Mouse (Mus musculus) G1E (cell line): ENCODE results near the gene Sgms1. TPM values are rescaled to one million over a fixed set of nuclear protein-coding genes. Genes with fewer than 3 reads are reported as not detected.
A peak's percentile ranks its signal among the peaks of the same experiment; 100 is the strongest.

Experiments used
- ATAC-seq: 2 replicates; pipeline ENCODE4 v1.8.0; 2016; ENCODE audit warnings: mild to moderate bottlenecking; ENCODE audit not compliant: insufficient number of reproducible peaks, poor library complexity, low FRiP score, severe bottlenecking; ENCODE audit errors: extremely low read depth
- DNase-seq: peaks from one replicate; pipeline ENCODE4 v3.0.0; 2012; ENCODE audit warnings: low spot score
- H3K27me3 ChIP-seq: 2 replicates; pipeline ENCODE4 v1.6.1; 2012; ENCODE audit warnings: mild to moderate bottlenecking, low read length, inconsistent platforms; ENCODE audit not compliant: insufficient read depth
- H3K36me3 ChIP-seq: replicated peaks from 2 replicates; pipeline ENCODE3; 2012; ENCODE audit warnings: mild to moderate bottlenecking, inconsistent platforms
- H3K4me1 ChIP-seq: 2 replicates; pipeline ENCODE4 v1.6.1; 2012; ENCODE audit warnings: low read depth, low read length, inconsistent platforms, mixed read lengths; ENCODE audit not compliant: insufficient read depth
- H3K4me3 ChIP-seq: 2 replicates; pipeline ENCODE4 v1.5.1; 2012; ENCODE audit warnings: low read depth, mild to moderate bottlenecking, inconsistent platforms, low read length, moderate library complexity, mixed read lengths
- H3K9me3 ChIP-seq: replicated peaks from 2 replicates; pipeline ENCODE4 v1.6.1; 2012; ENCODE audit warnings: inconsistent platforms
- CTCF ChIP-seq: IDR thresholded peaks from 2 replicates; pipeline ENCODE4 v1.5.1; 2012; ENCODE audit warnings: low read depth, low read length, inconsistent platforms, mixed read lengths
- GATA1 ChIP-seq: IDR thresholded peaks from 2 replicates; pipeline ENCODE4 v1.6.1; 2012; ENCODE audit warnings: borderline replicate concordance, low read length, inconsistent platforms, mixed read lengths
- GATA2 ChIP-seq: IDR thresholded peaks from 2 replicates; pipeline ENCODE4 v1.6.1; 2012; ENCODE audit warnings: low read depth, low read length, inconsistent platforms, borderline replicate concordance
- POLR2AphosphoS5 ChIP-seq: IDR thresholded peaks from 2 replicates; pipeline ENCODE4 v1.6.1; 2012; ENCODE audit warnings: low read depth, low read length, inconsistent platforms; ENCODE audit not compliant: insufficient replicate concordance
- TAL1 ChIP-seq: conservative IDR thresholded peaks from 2 replicates; pipeline ENCODE4 v1.6.1; 2012; ENCODE audit warnings: low read depth, low read length, inconsistent platforms, mixed read lengths
- polyA plus RNA-seq: library from polyadenylated mRNA; stranded (reverse); fragments of >175 nt; gene quantifications from 2 replicates; pipeline ENCODE4 v1.2.3, GENCODE M21; 2012
- total RNA-seq, 2 experiments: library from RNA; stranded (forward) in 1 of 2; stranded (reverse) in 1 of 2; fragments of 200-1000 nt in 1 of 2; fragments of >200 nt in 1 of 2; fragmentation: Nextera tagmentation in 1 of 2; gene quantifications; 2 replicates each; pipeline ENCODE4 v1.2.3; 2014 to 2017

Sgms1 gene
- total and polyA plus RNA-seq, 3 experiments = 14.5 to 91.0 (median 61.2) TPM

DNA sequence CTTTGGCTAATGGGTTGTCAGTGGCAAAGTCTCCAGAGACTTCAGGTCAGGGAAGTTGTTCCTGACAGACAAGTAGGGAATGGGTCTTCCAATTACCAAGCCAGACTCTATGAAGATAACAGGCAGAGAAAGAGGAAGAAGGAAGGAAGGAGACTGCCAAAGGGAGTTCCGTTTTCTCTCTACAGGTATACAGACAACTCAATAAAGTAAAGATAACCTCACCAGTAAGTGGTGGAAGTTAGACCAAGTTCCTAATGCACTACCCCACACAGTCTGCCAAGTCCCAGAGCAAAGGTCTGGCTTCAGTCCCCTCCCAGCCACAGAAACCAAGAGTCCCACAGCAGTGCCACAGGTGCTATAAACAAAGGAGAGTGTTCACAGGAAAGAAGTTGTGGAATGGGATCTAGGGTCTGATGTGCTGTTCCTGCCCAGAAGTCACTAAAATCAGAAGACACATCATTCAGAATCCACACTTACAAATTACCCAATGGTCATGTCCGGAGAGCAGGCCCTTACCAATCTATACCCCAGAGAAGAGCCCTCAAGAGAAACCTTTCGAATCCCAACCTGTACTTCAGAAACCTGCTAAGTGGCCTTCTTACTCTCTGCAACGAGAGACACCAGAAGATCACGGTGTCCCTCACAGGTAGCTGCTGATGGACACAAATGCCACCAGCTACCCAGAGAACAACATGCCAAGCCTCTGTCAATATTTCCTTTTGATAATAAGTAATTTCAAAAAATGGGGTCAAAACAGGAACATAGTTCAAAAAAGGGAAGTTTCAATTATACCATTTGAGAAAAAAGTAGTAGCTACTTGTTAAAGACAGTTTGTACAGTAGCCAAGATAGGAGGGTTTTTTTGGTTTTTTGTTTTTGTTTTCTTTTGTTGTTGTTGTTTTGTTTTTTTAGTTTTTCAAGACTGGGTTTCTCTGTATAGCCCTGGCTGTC is 140.1 kb downstream of the Sgms1 start:
- H3K4me1 ChIP-seq = peaks cover 69% of the 10 kb centered on the region
- no peaks in the 10 kb centered on the region for H3K27me3 ChIP-seq
- TF ChIP-seq TAL1 (no peak), CTCF (no peak), POLR2AphosphoS5 (no peak), GATA2 (no peak), GATA1 (no peak)
- ATAC-seq (no peak), DNase-seq (no peak)
- H3K36me3 ChIP-seq = peaks cover 20% of the 10 kb centered on the region
- H3K4me3 ChIP-seq = no peak overlapping the region
- H3K9me3 ChIP-seq = no peaks in the 10 kb centered on the region

DNA sequence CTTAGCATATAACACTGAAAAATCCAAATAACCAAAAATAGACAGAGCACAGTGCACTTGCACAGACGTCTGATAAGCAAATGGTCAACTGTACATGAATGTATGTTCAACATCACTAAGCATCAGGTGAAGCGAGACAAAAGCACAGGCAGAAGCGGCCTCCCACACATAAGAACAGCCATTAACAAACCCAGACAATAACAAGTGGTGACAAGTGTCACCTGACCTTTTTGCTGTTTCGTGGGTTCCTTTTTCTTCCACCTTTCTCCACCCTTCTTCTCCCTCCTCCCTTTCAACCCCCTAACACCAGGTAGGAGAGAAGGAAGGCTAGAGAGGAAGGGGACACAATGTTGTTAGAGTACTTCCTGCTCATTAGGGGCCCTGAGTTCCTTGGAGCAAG is 144.6 kb downstream of the Sgms1 start:
- Histone ChIP-seq H3K4me1 (peaks cover 69% of the 10 kb centered on the region), H3K9me3 (no peaks in the 10 kb centered on the region), H3K4me3 (no peak overlapping the region), H3K36me3 (peaks cover 33% of the 10 kb centered on the region), H3K27me3 (no peaks in the 10 kb centered on the region)
- ATAC-seq = no peak
- no peak for DNase-seq
- TF ChIP-seq GATA2 = no peak
- TF ChIP-seq GATA1 = no peak
- TF ChIP-seq TAL1 = no peak
- no peak for TF ChIP-seq POLR2AphosphoS5
- no peak for TF ChIP-seq CTCF

DNA sequence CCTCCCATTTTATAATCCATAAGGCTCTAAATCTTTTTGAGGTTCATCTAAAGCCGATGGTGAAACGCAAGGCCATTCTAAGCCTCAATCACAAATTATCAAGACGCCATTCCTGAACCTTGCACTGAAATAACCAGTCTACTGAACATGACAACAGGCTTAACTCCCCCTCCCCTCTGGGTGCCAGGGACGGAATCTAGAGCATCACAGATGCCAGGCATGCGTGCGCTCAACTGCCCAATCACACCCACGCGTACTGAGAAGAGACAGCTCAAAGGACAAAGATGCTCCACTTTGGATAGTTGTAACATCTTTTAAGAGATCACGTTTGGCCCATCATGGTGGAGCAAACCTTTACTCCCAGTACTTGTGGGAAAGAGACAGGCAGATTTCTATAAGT is 146.3 kb downstream of the Sgms1 start:
- TF ChIP-seq TAL1 (no peak), GATA1 (no peak), CTCF (no peak), POLR2AphosphoS5 (no peak), GATA2 (no peak)
- Histone ChIP-seq H3K4me1 (peaks cover 74% of the 10 kb centered on the region), H3K9me3 (no peaks in the 10 kb centered on the region), H3K27me3 (no peaks in the 10 kb centered on the region), H3K4me3 (no peak overlapping the region), H3K36me3 (peaks cover 33% of the 10 kb centered on the region)
- DNase-seq = no peak
- ATAC-seq = no peak

DNA sequence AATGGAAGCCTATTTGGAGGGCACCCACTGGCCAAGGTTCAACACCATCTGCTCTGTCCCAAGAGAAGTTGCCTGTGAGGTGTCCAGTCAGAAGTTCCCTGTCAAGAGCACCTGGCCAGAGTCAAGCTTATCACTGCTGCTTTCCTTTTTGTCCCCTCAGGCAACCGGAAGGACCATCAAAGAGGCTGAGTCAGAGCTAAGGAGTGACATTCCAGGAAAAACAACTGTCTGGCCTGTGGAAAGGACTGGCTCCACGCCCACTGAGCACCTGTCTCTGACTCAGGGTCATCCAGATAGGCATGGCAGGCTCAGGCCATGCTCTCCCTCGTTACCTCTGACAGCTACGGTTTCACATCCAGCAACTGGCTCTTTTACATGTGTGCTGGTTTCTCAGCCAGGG is 147.4 kb downstream of the Sgms1 start:
- DNase-seq = no peak
- ATAC-seq = no peak
- Histone ChIP-seq H3K4me1 (peaks cover 82% of the 10 kb centered on the region), H3K27me3 (no peaks in the 10 kb centered on the region), H3K36me3 (peaks cover 30% of the 10 kb centered on the region), H3K9me3 (no peaks in the 10 kb centered on the region), H3K4me3 (no peak overlapping the region; the same call in 1 of the 2 replicates)
- TF ChIP-seq POLR2AphosphoS5 = no peak
- TF ChIP-seq GATA1 = no peak
- TF ChIP-seq CTCF = no peak
- TF ChIP-seq TAL1 = no peak
- TF ChIP-seq GATA2 = no peak

DNA sequence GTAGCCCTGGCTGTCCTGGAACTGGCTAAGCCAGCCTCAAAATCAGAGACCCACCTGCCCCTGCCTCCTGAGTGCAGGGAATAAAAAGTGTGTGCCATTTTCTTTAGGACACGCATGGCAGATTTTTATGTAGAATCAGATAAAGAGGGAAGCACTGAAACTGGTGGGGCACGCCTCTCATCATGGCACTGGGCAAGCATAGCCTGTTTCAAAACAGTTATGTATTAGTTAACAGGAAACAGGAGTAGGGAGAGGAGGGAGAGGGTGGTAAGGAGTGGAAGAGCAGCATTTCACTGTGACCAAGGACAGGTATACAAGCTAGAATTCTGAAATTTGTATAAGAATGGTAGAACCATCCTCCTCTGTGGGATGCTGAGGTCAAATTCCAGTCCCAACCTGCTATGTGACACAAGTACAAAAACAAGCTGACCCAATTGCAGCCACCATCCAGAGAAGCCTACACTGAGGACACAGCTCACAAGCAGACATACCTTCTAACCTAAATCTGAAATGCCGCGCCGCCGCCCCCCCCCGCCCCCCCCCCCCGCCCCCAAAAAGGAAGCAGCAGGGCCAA is 149.0 kb downstream of the Sgms1 start:
- H3K4me3 ChIP-seq = no peak overlapping the region
- ATAC-seq = no peak

DNA sequence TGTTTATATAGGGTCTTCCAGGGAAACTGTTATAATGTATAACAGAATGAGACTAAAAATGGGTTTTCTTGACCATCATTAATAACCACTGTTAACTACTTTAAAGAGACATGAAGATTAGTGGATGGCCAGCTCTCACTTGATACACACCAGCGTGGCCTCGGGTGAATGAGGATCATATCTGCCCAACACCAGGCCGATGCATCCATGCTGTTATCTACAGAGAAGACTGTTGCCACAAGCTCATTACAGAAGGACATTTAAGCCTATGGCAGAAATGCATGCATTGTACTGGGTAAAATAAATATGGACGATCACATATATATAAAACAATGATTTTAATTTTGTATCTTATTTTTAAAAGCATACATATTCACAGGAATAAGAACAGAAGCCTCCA is 149.6 kb downstream of the Sgms1 start:
- peaks cover 90% of the 10 kb centered on the region for H3K4me1 ChIP-seq
- H3K4me3 ChIP-seq = no peak overlapping the region

More for the DNA sequence above, 149.0 kb downstream of the Sgms1 start:
- Histone ChIP-seq H3K27me3 (no peaks in the 10 kb centered on the region), H3K4me1 (peaks cover 88% of the 10 kb centered on the region), H3K36me3 (peaks cover 32% of the 10 kb centered on the region), H3K9me3 (no peaks in the 10 kb centered on the region)
- no peak for DNase-seq
- TF ChIP-seq GATA1 (no peak), CTCF (no peak), TAL1 (no peak), GATA2 (no peak), POLR2AphosphoS5 (no peak)

More for the DNA sequence above, 149.6 kb downstream of the Sgms1 start:
- Histone ChIP-seq H3K9me3 (no peaks in the 10 kb centered on the region), H3K27me3 (no peaks in the 10 kb centered on the region), H3K36me3 (peaks cover 34% of the 10 kb centered on the region)
- peak; percentile 49 for TF ChIP-seq TAL1
- no peak for TF ChIP-seq GATA2
- no peak for DNase-seq
- ATAC-seq = no peak
